Mouse (Mus musculus) brain, embryonic 14.5 days (tissue): ENCODE measurements at regions not wholly inside any gene's neighbourhood (a gene's known extent, or its start where the extent isn't known, plus 50 kb on each side); places are given as distances from the start of the nearest gene placed in this dataset.

Experiments
- CTCF ChIP-seq: fragments of 200-500 bp; IDR thresholded peaks from 2 replicates; pipeline ENCODE4 v1.5.1; 2012; ENCODE audit warnings: inconsistent platforms, mild to moderate bottlenecking, moderate library complexity, borderline replicate concordance; ENCODE audit not compliant: insufficient read depth, insufficient read length; ENCODE audit errors: extremely low read depth
- POLR2A ChIP-seq: fragments of 200-500 bp; IDR thresholded peaks from 2 replicates; pipeline ENCODE4 v1.6.1; 2012; ENCODE audit warnings: mild to moderate bottlenecking, inconsistent platforms, borderline replicate concordance; ENCODE audit not compliant: poor library complexity, insufficient read depth, insufficient read length, severe bottlenecking; ENCODE audit errors: extremely low read depth

GRCm38 (mm10) chr12:110393555-110393954 is 53.4 kb upstream of the Ppp2r5c start:
- TF ChIP-seq POLR2A (no peak), CTCF (no peak)
